Mouse (Mus musculus) embryo, embryonic 9.5 days (tissue): ENCODE measurements around the gene Msx1.

Experiments
- DNase-seq: peaks from one replicate; pipeline ENCODE4 v3.0.0-alpha.2; 2017; ENCODE audit errors: extremely low spot score

The Msx1 gene

DNA sequence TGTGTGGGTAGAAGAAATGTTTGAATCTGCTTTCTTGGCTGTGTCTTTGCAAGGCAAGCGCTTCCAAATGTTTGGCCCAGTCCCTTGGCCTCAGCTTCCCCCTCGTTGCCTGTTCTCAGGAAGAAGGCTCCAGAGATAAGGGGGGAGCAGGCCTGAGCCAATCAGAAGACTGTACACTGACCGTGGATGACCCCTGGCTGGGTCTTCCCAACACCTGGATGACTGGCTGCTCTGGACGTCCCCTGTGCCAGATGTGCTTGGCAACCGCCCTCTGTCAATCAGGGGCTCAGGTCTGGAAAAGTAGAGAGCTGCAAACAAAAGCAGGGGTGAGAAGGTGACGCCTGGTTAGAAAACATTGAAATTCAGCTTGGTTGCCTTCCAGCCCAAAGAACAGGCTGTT, 27.1 kb downstream of the Msx1 start:
- DNase-seq: no peak

DNA sequence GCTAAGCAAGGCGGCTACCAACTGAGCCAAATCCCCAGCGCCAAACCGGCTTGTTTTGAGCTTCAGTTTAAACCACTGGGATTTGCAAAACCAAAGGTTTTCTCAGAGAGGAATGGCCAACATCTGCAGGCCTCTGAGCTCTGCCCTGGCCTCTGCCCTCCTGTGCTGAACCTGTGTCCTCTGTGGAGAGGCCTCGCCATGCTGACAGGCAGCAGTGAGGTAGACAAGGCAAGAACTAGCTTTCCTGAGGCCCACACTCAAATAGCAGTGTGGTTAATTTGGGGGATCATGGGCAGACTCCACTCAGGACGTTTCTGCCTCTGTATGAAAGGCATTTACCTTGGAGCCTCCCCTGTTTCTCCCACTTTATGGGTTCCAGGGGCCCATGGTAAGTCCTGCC, 27.6 kb downstream of the Msx1 start:
- DNase-seq: no peak

DNA sequence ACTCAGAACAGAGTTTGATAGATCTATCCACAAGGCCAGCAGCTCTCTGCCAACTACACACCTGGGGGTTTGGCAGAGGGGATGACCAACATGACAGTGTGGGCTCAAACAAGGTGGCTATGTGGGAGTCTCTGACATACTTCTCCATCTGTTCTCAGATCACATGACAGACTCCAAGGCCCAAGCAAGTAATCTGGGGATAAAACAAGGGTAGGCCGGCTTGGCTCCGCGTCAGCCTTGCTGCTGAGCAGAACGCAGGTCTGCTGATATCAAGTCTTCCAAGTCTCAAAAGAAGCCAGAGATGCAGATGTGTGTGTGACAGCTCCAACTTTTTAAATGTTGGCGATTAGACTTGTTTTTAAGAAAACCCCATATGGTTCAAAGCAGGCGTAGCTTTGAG, 28.7 kb downstream of the Msx1 start:
- no peak for DNase-seq

DNA sequence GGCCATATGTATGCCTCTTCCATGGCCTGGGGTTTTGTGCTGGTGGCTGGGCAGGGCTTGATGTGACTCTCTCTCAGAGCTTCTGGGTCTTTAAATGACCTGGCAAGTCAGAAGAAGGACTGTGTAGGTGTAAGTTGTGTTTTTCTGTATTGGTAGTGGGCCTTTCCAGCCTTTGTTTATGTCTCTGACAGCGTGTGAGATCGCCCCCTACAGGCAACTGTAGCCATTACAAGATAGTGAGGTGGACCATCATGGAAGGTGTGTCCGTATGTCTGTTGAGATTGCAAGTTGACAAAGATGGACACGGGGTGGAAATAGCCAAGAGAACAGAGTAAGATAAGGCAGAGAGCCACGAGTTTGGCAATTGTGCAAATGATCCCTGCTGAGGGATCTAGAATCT, 32.2 kb downstream of the Msx1 start:
- no peak for DNase-seq

DNA sequence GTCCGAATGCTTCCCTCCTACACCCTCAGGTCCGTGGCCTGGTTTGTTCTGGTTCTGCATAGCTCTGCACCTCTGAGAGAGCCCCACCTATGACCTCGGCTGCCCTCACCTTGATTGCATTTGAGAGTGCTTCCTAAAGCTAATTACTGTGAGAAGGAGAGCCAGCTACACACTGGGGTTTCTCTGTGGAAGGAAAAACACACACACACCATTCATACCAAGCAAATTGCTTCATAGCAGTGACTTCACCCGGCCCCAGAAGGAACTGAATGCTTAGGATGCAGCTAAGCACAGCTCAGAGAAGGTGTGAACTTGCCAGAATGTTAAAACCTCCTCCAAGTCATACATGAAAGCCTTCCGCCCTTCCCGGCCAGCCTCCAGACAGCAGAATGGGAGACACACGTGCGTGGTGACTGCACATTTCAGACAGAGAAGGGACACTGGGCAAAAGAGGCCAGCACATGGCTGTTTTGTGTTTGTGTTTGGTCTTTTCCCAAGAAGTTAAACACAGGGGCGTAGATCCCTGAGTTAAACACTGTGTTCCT, 39.5 kb downstream of the Msx1 start:
- DNase-seq: no peak

DNA sequence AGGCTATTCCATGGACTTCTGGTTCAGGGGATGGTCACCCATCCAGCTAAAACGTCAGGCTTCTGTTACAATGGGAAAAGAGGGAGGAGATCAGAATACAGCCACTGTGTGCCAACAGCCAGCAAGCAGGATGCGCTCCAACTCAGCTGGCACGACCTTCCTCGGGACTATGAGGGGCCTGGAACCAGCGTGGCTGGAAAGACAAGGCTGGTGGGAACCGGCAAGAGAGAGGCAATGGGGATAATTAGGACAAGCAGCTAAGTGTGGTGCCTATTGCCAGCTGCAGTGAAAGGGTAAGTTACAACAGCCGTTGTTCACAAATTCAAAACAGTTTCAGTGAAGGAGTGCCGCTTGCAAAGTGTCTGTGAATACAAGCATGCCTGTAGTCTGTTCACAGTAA, 41.1 kb downstream of the Msx1 start:
- no peak for DNase-seq

DNA sequence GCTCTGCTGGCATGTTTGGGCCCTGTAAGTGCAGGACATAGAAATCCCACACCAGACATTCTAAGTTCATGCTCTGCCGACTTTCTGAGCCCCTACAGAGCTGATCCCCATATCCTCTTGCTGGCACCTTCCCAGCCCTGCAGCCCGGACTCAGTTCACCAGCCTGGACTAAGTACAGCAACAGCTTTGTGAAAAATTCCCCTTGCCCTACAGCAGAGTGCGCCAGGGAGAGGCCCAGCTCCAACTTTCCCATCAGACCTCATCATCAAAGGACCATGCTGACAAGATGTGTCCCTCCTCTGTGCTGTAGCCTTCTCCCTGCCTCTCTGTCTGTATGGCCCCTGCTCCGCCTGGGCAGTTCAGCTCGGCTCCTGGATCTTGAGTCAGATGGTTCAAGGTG, 48.7 kb downstream of the Msx1 start:
- DNase-seq: no peak

DNA sequence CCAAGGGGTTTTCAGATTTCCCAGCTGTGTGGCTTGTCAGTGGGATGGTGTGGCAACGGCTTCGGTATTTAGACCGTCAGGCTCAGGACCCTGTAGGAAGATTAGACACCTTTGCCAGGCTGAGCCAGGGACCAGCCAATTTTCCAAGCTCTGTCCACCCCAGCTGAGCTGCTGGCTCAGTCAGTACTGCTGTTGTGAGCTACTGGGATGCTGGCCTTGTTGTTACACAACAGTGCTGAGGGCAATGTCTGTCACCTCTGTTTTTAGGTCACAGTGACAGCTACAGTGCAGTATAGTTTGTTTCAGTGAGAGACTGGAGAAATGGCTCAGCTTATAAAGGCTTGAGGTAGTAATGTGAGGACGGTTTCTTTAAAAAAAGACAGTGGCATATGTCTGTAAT, 50.4 kb downstream of the Msx1 start:
- no peak for DNase-seq

DNA sequence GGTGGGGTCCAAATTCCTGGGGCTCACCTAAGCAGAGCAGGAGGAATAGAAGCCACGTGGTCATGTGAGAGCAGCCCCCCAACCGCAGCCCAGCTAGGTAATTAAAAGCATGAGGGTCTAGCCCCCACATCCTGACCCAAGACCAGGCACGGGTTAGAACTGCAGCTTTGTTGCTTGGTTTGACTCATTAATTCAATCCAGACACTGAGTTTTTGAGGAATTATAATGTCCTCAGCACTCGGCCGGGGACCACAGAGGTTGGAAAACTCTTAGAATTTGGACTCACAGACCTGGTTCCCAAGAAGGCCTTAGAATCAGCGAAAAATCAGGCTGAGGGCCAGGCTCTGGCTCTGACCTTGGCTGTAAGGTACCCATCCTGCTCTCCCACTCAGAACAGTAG, 53.5 kb downstream of the Msx1 start:
- DNase-seq: no peak
